Mouse (Mus musculus): ENCODE results near the gene Reep3.
A peak's percentile ranks its signal among the peaks of the same experiment; 100 is the strongest.

Reep3 gene

GRCm38 (mm10) chr10:66978215-66978614, 118.5 kb downstream of the Reep3 start:
- DNase-seq (ENCODE audit: inconsistent age in 2 of 2, low spot score in 1 of 2), result no peak

- DNase-seq (ENCODE audit: inconsistent age in 2 of 2, low spot score in 1 of 2), result no peak
These were observed 119.7 kb downstream of the Reep3 start for GRCm38 (mm10) chr10:66977093-66977492.

GRCm38 (mm10) chr10:66975451-66975850, 121.3 kb downstream of the Reep3 start:
- DNase-seq (ENCODE audit: inconsistent age in 2 of 2, low spot score in 1 of 2), result peak in 1 of 2 experiments; percentile 36

GRCm38 (mm10) chr10:66974417-66974816, 122.3 kb downstream of the Reep3 start:
- no peak for DNase-seq (ENCODE audit: inconsistent age in 2 of 2, low spot score in 1 of 2)

- DNase-seq (ENCODE audit: inconsistent age in 2 of 2, low spot score in 1 of 2), result no peak
These were observed 122.9 kb downstream of the Reep3 start for GRCm38 (mm10) chr10:66973866-66974265.

GRCm38 (mm10) chr10:66973274-66973673, 123.5 kb downstream of the Reep3 start:
- no peak for DNase-seq (ENCODE audit: inconsistent age in 2 of 2, low spot score in 1 of 2)

GRCm38 (mm10) chr10:66970336-66971115, 126.2 kb downstream of the Reep3 start:
- no peak for DNase-seq (ENCODE audit: inconsistent age in 2 of 2, low spot score in 1 of 2)

- no peak for DNase-seq (ENCODE audit: inconsistent age in 2 of 2, low spot score in 1 of 2)
These were observed 127.2 kb downstream of the Reep3 start for GRCm38 (mm10) chr10:66969581-66969980.

- no peak for DNase-seq (ENCODE audit: inconsistent age in 2 of 2, low spot score in 1 of 2)
These were observed 127.7 kb downstream of the Reep3 start for GRCm38 (mm10) chr10:66969081-66969480.

- no peak for DNase-seq (ENCODE audit: inconsistent age in 2 of 2, low spot score in 1 of 2)
These were observed 128.2 kb downstream of the Reep3 start for GRCm38 (mm10) chr10:66968541-66968940.

- no peak for DNase-seq (ENCODE audit: inconsistent age in 2 of 2, low spot score in 1 of 2)
These were observed 130.2 kb downstream of the Reep3 start for GRCm38 (mm10) chr10:66966391-66967109.

GRCm38 (mm10) chr10:66960136-66960535, 136.6 kb downstream of the Reep3 start:
- no peak for DNase-seq (ENCODE audit: inconsistent age in 2 of 2, low spot score in 1 of 2)
